Mouse (Mus musculus) brain, embryonic 14.5 days (tissue): ENCODE measurements around the gene Lingo3.

Source experiments
- CTCF ChIP-seq: fragments of 200-500 bp; IDR thresholded peaks from 2 replicates; pipeline ENCODE4 v1.5.1; 2012; ENCODE audit warnings: inconsistent platforms, mild to moderate bottlenecking, moderate library complexity, borderline replicate concordance; ENCODE audit not compliant: insufficient read depth, insufficient read length; ENCODE audit errors: extremely low read depth
- POLR2A ChIP-seq: fragments of 200-500 bp; IDR thresholded peaks from 2 replicates; pipeline ENCODE4 v1.6.1; 2012; ENCODE audit warnings: mild to moderate bottlenecking, inconsistent platforms, borderline replicate concordance; ENCODE audit not compliant: poor library complexity, insufficient read depth, insufficient read length, severe bottlenecking; ENCODE audit errors: extremely low read depth

- TF ChIP-seq CTCF (no peak), POLR2A (peak; percentile 21; the same call in 1 of the 2 replicates)
Observed at GRCm38 (mm10) chr10:80807057-80807627, 36.7 kb downstream of the Lingo3 start.
